Mouse (Mus musculus) liver, adult 2 months (tissue): Measurements from ENCODE around the gene Zdhhc3. TPM values are rescaled to one million over a fixed set of nuclear protein-coding genes. Genes with fewer than 3 reads are reported as not detected.

ENCODE experiments used
- DNase-seq: peaks from one replicate; pipeline ENCODE4 v3.0.0-alpha.2; 2011; ENCODE audit warnings: low read depth, low spot score; ENCODE audit errors: extremely low read depth
- H3K27ac ChIP-seq: fragments of 200-500 bp; replicated peaks from 2 replicates; pipeline ENCODE4 v1.5.1; 2012; ENCODE audit warnings: low read depth, mild to moderate bottlenecking, control low read depth, inconsistent platforms, low read length; ENCODE audit not compliant: insufficient read depth
- H3K27me3 ChIP-seq: fragments of 200-500 bp; 2 replicates; pipeline ENCODE4 v1.6.1; 2012; ENCODE audit warnings: mild to moderate bottlenecking, moderate library complexity, low read length, inconsistent platforms; ENCODE audit not compliant: control insufficient read depth, insufficient read depth
- H3K36me3 ChIP-seq: fragments of 200-500 bp; 2 replicates; pipeline ENCODE4 v1.6.1; 2012; ENCODE audit warnings: low read length, inconsistent platforms; ENCODE audit not compliant: control insufficient read depth, insufficient read depth
- H3K4me1 ChIP-seq: fragments of 200-500 bp; 2 replicates; pipeline ENCODE4 v1.6.1; 2011; ENCODE audit warnings: low read length; ENCODE audit not compliant: control insufficient read depth, insufficient read depth
- H3K4me3 ChIP-seq: fragments of 200-500 bp; 2 replicates; pipeline ENCODE4 v1.5.1; 2011; ENCODE audit warnings: low read depth, mild to moderate bottlenecking, control low read depth, low read length, moderate library complexity; ENCODE audit not compliant: insufficient read depth
- H3K79me2 ChIP-seq: fragments of 200-500 bp; 2 replicates; pipeline ENCODE4 v1.6.1; 2012; ENCODE audit warnings: inconsistent platforms, mild to moderate bottlenecking, low read length, moderate library complexity; ENCODE audit not compliant: control insufficient read depth, insufficient read depth
- H3K9ac ChIP-seq: fragments of 200-500 bp; 2 replicates; pipeline ENCODE4 v1.6.1; 2012; ENCODE audit warnings: low read depth, mild to moderate bottlenecking, control low read depth, inconsistent platforms, low read length
- CTCF ChIP-seq: fragments of 200-500 bp; IDR thresholded peaks from 2 replicates; pipeline ENCODE4 v1.5.1; 2011; ENCODE audit warnings: low read depth, low read length, control low read depth
- POLR2A ChIP-seq: fragments of 200-500 bp; IDR thresholded peaks from 2 replicates; pipeline ENCODE4 v1.6.1; 2011; ENCODE audit warnings: low read length, control low read depth; ENCODE audit not compliant: insufficient read depth; ENCODE audit errors: extremely low read depth
- WGBS: fragments of 180-500 bp; shearing (Covaris S2); methylation state at CpG from one replicate; pipeline ENCODE4 v1.1.7; 2018; 5-methylcytosine and 5-hydroxymethylcytosine counted together
- polyA plus RNA-seq: library from polyadenylated mRNA; depleted of rRNA; stranded (reverse); fragments of >200 nt; gene quantifications from 2 replicates; pipeline ENCODE4 v1.2.3, GENCODE M21; 2012
- total RNA-seq: library from RNA; depleted of rRNA; stranded (reverse); fragments of >200 nt; gene quantifications from 2 replicates; pipeline ENCODE4 v1.2.3, GENCODE M21; 2014

The Zdhhc3 gene
- total and polyA plus RNA-seq, 2 experiments = 12.6 to 45.1 TPM

DNA sequence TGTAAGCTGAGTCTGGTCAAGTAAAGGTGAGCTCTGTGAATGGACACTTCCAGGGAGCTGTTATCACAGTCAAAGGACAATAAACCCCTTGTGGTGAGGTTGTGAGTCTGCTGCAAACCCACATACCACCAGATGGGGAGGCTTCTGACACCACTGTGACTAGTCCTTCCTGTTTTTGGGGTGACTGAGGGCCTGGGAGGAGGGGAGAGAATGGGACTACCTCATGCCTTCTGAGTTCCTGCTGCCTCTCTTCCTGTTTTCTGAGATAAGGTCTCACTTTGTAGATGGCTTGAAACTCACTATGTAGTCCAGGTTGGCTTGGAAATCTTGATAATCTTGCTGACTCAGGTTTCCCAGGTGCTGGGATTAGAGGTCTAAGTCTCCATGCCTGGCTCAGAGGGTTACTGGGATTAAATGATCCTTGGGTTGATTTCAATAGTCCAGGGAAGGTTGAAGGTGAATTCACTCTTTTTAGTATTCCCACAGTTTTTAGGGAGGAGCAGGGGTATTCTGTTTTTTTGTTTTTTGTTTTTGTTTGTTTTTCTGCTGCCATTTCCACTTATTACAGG lies 54.2 kb downstream of the Zdhhc3 start:
- no peaks in the 10 kb centered on the region for H3K4me1 ChIP-seq
- H3K79me2 ChIP-seq = no peaks in the 10 kb centered on the region
- peaks cover 2% of the 10 kb centered on the region; the same call in 1 of the 2 replicates for H3K27me3 ChIP-seq
- DNase-seq = peak; percentile 9
- TF ChIP-seq CTCF = no peak
- no peak for TF ChIP-seq POLR2A
- H3K36me3 ChIP-seq = no peaks in the 10 kb centered on the region
- no peak overlapping the region for H3K9ac ChIP-seq
- no peak overlapping the region for H3K27ac ChIP-seq
- H3K4me3 ChIP-seq = no peak overlapping the region

DNA sequence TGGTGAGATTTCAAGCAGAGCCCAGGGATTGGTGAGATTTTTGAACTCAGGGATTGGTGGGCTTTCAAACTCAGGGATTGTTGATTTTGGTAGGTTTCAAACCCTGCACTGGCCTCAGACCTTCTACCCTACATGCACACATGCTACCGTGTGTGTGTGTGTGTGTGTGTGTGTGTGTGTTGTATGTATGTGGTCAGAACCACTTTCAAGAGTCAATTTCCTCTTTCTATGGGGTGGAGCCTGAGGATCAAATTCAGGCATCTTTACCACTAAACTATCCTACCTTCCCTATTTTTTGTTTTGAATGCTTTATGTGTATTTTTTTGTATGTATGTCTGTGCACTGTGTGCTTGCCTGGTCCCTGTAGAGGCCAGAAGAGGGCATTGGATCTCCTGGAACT lies 65.3 kb downstream of the Zdhhc3 start:
- H3K9ac ChIP-seq = no peak overlapping the region
- DNase-seq = no peak
- H3K36me3 ChIP-seq = no peaks in the 10 kb centered on the region
- H3K4me3 ChIP-seq = no peak overlapping the region
- H3K4me1 ChIP-seq = no peaks in the 10 kb centered on the region
- H3K27ac ChIP-seq = no peak overlapping the region
- H3K79me2 ChIP-seq = no peaks in the 10 kb centered on the region
- no peaks in the 10 kb centered on the region for H3K27me3 ChIP-seq
- TF ChIP-seq POLR2A = no peak
- no peak for TF ChIP-seq CTCF
- 68% methylated on average over 1 of the region's 1 CpGs for WGBS

DNA sequence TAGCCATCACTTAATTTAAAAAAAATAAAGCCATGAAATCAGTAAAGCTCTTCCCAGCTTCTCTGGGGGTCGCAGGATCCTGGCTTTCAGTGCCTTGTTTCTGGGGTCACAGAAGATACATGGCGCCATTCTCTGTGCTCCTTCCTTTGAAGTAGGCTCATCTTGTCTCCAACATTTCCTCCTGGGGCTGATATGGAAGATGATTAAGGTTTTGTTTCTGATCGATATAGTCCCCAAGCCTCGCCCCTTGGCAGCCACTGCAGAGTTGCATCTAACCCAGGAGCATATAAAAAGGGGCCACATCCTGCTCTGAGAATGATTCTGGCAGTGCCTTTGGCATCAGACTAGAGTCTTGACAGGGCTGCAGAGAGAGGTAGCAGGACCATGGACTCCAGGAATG lies 78.6 kb downstream of the Zdhhc3 start, which contains the start of gene Tgm4:
Tgm4 (plus strand) TSS at position 301 of the 400 bp plus-strand sequence.
- DNase-seq = no peak
- no peak within 1 kb of the TSS for H3K9ac ChIP-seq
- no peaks in the 10 kb centered on the region for H3K79me2 ChIP-seq
- no peak within 1 kb of the TSS for H3K4me3 ChIP-seq
- no peak within 1 kb of the TSS for H3K27ac ChIP-seq
- H3K27me3 ChIP-seq = no peaks in the 10 kb centered on the region
- no peaks in the 10 kb centered on the region for H3K4me1 ChIP-seq
- no peaks in the 10 kb centered on the region for H3K36me3 ChIP-seq
- 86% methylated on average over 4 of the region's 4 CpGs for WGBS
- no peak for TF ChIP-seq POLR2A
- no peak for TF ChIP-seq CTCF

DNA sequence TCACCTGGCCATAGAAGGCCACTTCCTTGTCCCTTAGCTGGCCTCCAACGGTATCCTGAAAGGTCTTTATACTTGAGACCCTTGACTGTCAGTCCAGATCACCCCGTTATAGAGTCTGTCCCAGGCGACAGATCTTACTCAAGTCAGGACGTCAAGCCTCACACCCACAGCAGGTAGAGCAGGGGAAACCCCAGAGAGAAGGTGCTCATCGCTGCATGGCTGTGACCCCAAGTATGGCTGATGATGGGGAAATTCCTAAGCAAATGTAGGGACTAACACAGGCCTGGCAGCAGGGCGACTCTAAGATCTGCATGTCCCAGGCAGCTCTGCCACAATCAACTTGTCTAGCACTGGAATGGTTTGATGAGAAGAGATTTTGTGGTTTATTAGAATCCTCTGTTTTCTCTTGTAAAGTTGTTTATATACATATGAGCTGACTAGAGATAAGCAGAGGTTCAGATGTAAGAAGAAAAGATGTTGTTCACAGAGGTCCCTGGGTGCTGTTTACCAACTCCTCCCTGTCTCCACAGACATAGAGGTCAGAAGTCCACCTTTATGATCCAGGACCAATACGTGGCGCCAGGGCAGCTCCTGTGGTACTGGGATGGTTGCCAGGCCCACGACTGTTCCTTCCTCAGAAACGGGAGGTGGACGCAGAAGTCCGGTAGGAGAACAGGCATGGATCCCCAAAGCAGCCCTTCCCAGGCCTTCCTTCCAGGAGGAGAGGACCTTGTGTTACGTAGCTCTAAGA lies 81.3 kb downstream of the Zdhhc3 start:
- no peak for DNase-seq
- H3K27ac ChIP-seq = no peak overlapping the region
- TF ChIP-seq POLR2A (no peak), CTCF (no peak)
- 55% methylated on average over 13 of the region's 13 CpGs for WGBS
- H3K4me3 ChIP-seq = no peak overlapping the region
- H3K9ac ChIP-seq = no peak overlapping the region
- no peaks in the 10 kb centered on the region for H3K4me1 ChIP-seq
- no peaks in the 10 kb centered on the region for H3K36me3 ChIP-seq
- no peaks in the 10 kb centered on the region for H3K27me3 ChIP-seq
- H3K79me2 ChIP-seq = no peaks in the 10 kb centered on the region

DNA sequence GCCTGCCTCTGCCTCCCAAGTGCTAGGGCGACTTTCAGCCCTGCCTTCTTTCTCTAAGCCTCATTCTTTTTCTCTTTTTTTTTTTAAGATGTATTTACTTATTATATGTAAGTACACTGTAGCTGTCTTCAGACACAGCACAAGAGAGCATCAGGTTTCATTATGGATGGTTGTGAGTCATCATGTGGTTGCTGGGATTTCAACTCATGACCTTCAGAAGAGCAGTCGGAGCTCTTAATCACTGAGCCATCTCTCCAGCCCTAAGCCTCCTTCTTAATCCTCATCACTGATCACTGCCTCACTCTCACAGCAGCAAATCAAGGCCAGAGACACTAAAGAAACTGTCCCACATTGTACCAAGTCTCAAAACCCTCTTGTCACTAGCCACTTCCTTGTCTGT lies 88.8 kb downstream of the Zdhhc3 start:
- WGBS = 97% methylated on average over 2 of the region's 2 CpGs
- Histone ChIP-seq H3K27me3 (no peaks in the 10 kb centered on the region), H3K79me2 (no peaks in the 10 kb centered on the region), H3K36me3 (no peaks in the 10 kb centered on the region), H3K27ac (no peak overlapping the region), H3K4me1 (peaks cover 8% of the 10 kb centered on the region), H3K9ac (no peak overlapping the region), H3K4me3 (no peak overlapping the region)
- no peak for DNase-seq
- TF ChIP-seq CTCF (no peak), POLR2A (no peak)
